Mouse (Mus musculus) neural tube, embryonic 13.5 days (tissue): Measurements from ENCODE around the gene Bcas3. TPM values are rescaled to one million over a fixed set of nuclear protein-coding genes. Genes with fewer than 3 reads are reported as not detected.

ENCODE experiments used
- ATAC-seq: fragments of 200-750 bp; cut with Nextera tagmentation; 2 replicates; pipeline ENCODE4 v1.8.0; 2017; ENCODE audit warnings: low read depth, mild to moderate bottlenecking, moderate TSS enrichment, moderate library complexity
- H3K27ac ChIP-seq: fragments of 300-500 bp; sonication (generic); replicated peaks from 2 replicates; pipeline ENCODE4 v1.5.1; 2015; ENCODE audit warnings: moderate library complexity, mild to moderate bottlenecking, inconsistent platforms
- H3K27me3 ChIP-seq: fragments of 300-500 bp; sonication (generic); 2 replicates; pipeline ENCODE4 v1.6.1; 2015; ENCODE audit warnings: mild to moderate bottlenecking, inconsistent platforms
- H3K36me3 ChIP-seq: fragments of 300-500 bp; sonication (generic); 2 replicates; pipeline ENCODE4 v1.6.1; 2015; ENCODE audit warnings: mild to moderate bottlenecking, inconsistent platforms
- H3K4me1 ChIP-seq: fragments of 300-500 bp; sonication (generic); replicated peaks from 2 replicates; pipeline ENCODE4 v1.6.1; 2015; ENCODE audit warnings: inconsistent platforms
- H3K4me2 ChIP-seq: fragments of 300-500 bp; sonication (generic); 2 replicates; pipeline ENCODE4 v1.6.1; 2015; ENCODE audit warnings: inconsistent platforms, mild to moderate bottlenecking, moderate library complexity
- H3K4me3 ChIP-seq: fragments of 300-500 bp; sonication (generic); 2 replicates; pipeline ENCODE4 v1.5.1; 2015; ENCODE audit warnings: mild to moderate bottlenecking, inconsistent platforms
- H3K9ac ChIP-seq: fragments of 300-500 bp; sonication (generic); 2 replicates; pipeline ENCODE4 v1.6.1; 2015; ENCODE audit warnings: moderate library complexity, mild to moderate bottlenecking, inconsistent platforms
- H3K9me3 ChIP-seq: fragments of 300-500 bp; sonication (generic); 2 replicates; pipeline ENCODE4 v1.6.1; 2016; ENCODE audit warnings: inconsistent platforms
- WGBS: fragments of 180-500 bp; shearing (Covaris S2); methylation state at CpG from one replicate; pipeline ENCODE4 v1.1.7; 2015; 5-methylcytosine and 5-hydroxymethylcytosine counted together
- polyA plus RNA-seq: library from polyadenylated mRNA; unstranded; fragments of >200 nt; fragmentation: Nextera tagmentation; extraction: Ambion mirVana; gene quantifications from 2 replicates; pipeline ENCODE4 v1.2.1, GENCODE M21; 2015

The Bcas3 gene
- polyA plus RNA-seq, 1 experiment from 2014 or later = 37.7 TPM

GRCm38 (mm10) chr11:85667741-85668140 is 314.8 kb downstream of the Bcas3 start:
- Histone ChIP-seq H3K36me3 (no peaks in the 10 kb centered on the region), H3K4me2 (no peak overlapping the region), H3K27ac (peak overlapping the region; percentile 29; the same call in 1 of the 2 replicates), H3K4me3 (no peak overlapping the region), H3K9ac (no peak overlapping the region), H3K27me3 (no peaks in the 10 kb centered on the region), H3K4me1 (peaks cover 16% of the 10 kb centered on the region), H3K9me3 (no peaks in the 10 kb centered on the region)
- ATAC-seq = no peak
- WGBS = 49% methylated on average over 9 of the region's 9 CpGs

GRCm38 (mm10) chr11:85672881-85673475 is 320.0 kb downstream of the Bcas3 start:
- H3K36me3 ChIP-seq = no peaks in the 10 kb centered on the region
- no peak overlapping the region for H3K4me3 ChIP-seq
- no peak overlapping the region for H3K27ac ChIP-seq
- peaks cover 39% of the 10 kb centered on the region for H3K4me1 ChIP-seq
- ATAC-seq = no peak
- no peaks in the 10 kb centered on the region for H3K9me3 ChIP-seq
- H3K9ac ChIP-seq = no peak overlapping the region
- H3K27me3 ChIP-seq = no peaks in the 10 kb centered on the region; the same call in 1 of the 2 replicates
- 79% methylated on average over 10 of the region's 10 CpGs for WGBS
- no peak overlapping the region for H3K4me2 ChIP-seq

- no peak overlapping the region for H3K4me2 ChIP-seq
- ATAC-seq = no peak
- no peak overlapping the region for H3K9ac ChIP-seq
- no peaks in the 10 kb centered on the region for H3K9me3 ChIP-seq
- 16% methylated on average over 4 of the region's 4 CpGs for WGBS
- H3K27me3 ChIP-seq = no peaks in the 10 kb centered on the region; the same call in 1 of the 2 replicates
- H3K4me1 ChIP-seq = peaks cover 43% of the 10 kb centered on the region
- H3K36me3 ChIP-seq = no peaks in the 10 kb centered on the region
- no peak overlapping the region for H3K4me3 ChIP-seq
- no peak overlapping the region for H3K27ac ChIP-seq
Measured at GRCm38 (mm10) chr11:85675244-85675643, 322.3 kb downstream of the Bcas3 start.

GRCm38 (mm10) chr11:85676357-85677004 is 323.5 kb downstream of the Bcas3 start:
- Histone ChIP-seq H3K27ac (no peak overlapping the region), H3K9ac (no peak overlapping the region), H3K4me3 (no peak overlapping the region), H3K4me1 (peaks cover 43% of the 10 kb centered on the region), H3K36me3 (no peaks in the 10 kb centered on the region), H3K4me2 (no peak overlapping the region), H3K27me3 (no peaks in the 10 kb centered on the region; the same call in 1 of the 2 replicates), H3K9me3 (no peaks in the 10 kb centered on the region)
- 49% methylated on average over 10 of the region's 10 CpGs for WGBS
- no peak for ATAC-seq

- H3K27ac ChIP-seq = 0 out of 2 replicates have a peak overlapping the region, but pooled peaks have one; percentile 14
- peaks cover 47% of the 10 kb centered on the region for H3K4me1 ChIP-seq
- ATAC-seq = peak; percentile 50; the same call in 1 of the 2 replicates
- no peaks in the 10 kb centered on the region for H3K9me3 ChIP-seq
- no peak overlapping the region for H3K4me2 ChIP-seq
- 27% methylated on average over 5 of the region's 5 CpGs for WGBS
- H3K36me3 ChIP-seq = no peaks in the 10 kb centered on the region
- no peak overlapping the region for H3K4me3 ChIP-seq
- H3K9ac ChIP-seq = no peak overlapping the region
- H3K27me3 ChIP-seq = no peaks in the 10 kb centered on the region
Measured at GRCm38 (mm10) chr11:85678666-85679065, 325.7 kb downstream of the Bcas3 start.

GRCm38 (mm10) chr11:85681580-85682419 is 328.8 kb downstream of the Bcas3 start:
- Histone ChIP-seq H3K4me1 (peaks cover 25% of the 10 kb centered on the region), H3K27ac (no peak overlapping the region), H3K4me2 (no peak overlapping the region), H3K9me3 (no peaks in the 10 kb centered on the region), H3K36me3 (no peaks in the 10 kb centered on the region), H3K9ac (no peak overlapping the region), H3K4me3 (no peak overlapping the region), H3K27me3 (no peaks in the 10 kb centered on the region)
- ATAC-seq = no peak
- WGBS = 89% methylated on average over 11 of the region's 11 CpGs

GRCm38 (mm10) chr11:85684981-85685380 is 332.0 kb downstream of the Bcas3 start:
- H3K9ac ChIP-seq = no peak overlapping the region
- H3K4me2 ChIP-seq = no peak overlapping the region
- peaks cover 10% of the 10 kb centered on the region; the same call in 1 of the 2 replicates for H3K4me1 ChIP-seq
- no peak overlapping the region for H3K4me3 ChIP-seq
- H3K36me3 ChIP-seq = no peaks in the 10 kb centered on the region
- H3K27ac ChIP-seq = no peak overlapping the region
- WGBS = 89% methylated on average over 2 of the region's 2 CpGs
- no peak for ATAC-seq
- no peaks in the 10 kb centered on the region for H3K27me3 ChIP-seq
- H3K9me3 ChIP-seq = no peaks in the 10 kb centered on the region

- Histone ChIP-seq H3K36me3 (no peaks in the 10 kb centered on the region), H3K4me1 (peaks cover 11% of the 10 kb centered on the region), H3K27ac (no peak overlapping the region), H3K27me3 (no peaks in the 10 kb centered on the region), H3K4me3 (no peak overlapping the region), H3K4me2 (no peak overlapping the region), H3K9ac (no peak overlapping the region), H3K9me3 (no peaks in the 10 kb centered on the region)
- no peak for ATAC-seq
- 42% methylated on average over 8 of the region's 8 CpGs for WGBS
Measured at GRCm38 (mm10) chr11:85687816-85688439, 335.0 kb downstream of the Bcas3 start.

- H3K4me3 ChIP-seq = no peak overlapping the region
- no peaks in the 10 kb centered on the region for H3K36me3 ChIP-seq
- H3K9ac ChIP-seq = no peak overlapping the region
- no peaks in the 10 kb centered on the region for H3K27me3 ChIP-seq
- no peak for ATAC-seq
- no peaks in the 10 kb centered on the region for H3K9me3 ChIP-seq
- H3K27ac ChIP-seq = no peak overlapping the region
- 80% methylated on average over 6 of the region's 6 CpGs for WGBS
- no peak overlapping the region for H3K4me2 ChIP-seq
- H3K4me1 ChIP-seq = peaks cover 11% of the 10 kb centered on the region
Measured at GRCm38 (mm10) chr11:85688440-85688838, 335.5 kb downstream of the Bcas3 start.

GRCm38 (mm10) chr11:85689226-85689625 is 336.3 kb downstream of the Bcas3 start:
- Histone ChIP-seq H3K27ac (no peak overlapping the region), H3K27me3 (no peaks in the 10 kb centered on the region), H3K9me3 (no peaks in the 10 kb centered on the region), H3K36me3 (no peaks in the 10 kb centered on the region), H3K4me2 (no peak overlapping the region), H3K9ac (no peak overlapping the region), H3K4me1 (peaks cover 10% of the 10 kb centered on the region), H3K4me3 (no peak overlapping the region)
- WGBS = 89% methylated on average over 5 of the region's 5 CpGs
- no peak for ATAC-seq

- Histone ChIP-seq H3K9me3 (no peaks in the 10 kb centered on the region), H3K27ac (no peak overlapping the region), H3K36me3 (no peaks in the 10 kb centered on the region), H3K4me2 (no peak overlapping the region), H3K9ac (no peak overlapping the region), H3K4me3 (no peak overlapping the region), H3K4me1 (peaks cover 20% of the 10 kb centered on the region), H3K27me3 (no peaks in the 10 kb centered on the region)
- ATAC-seq = no peak
- WGBS = 35% methylated on average over 5 of the region's 5 CpGs
Measured at GRCm38 (mm10) chr11:85691285-85691684, 338.3 kb downstream of the Bcas3 start.
